Mouse (Mus musculus): ENCODE results near the gene Commd2.

DNA sequence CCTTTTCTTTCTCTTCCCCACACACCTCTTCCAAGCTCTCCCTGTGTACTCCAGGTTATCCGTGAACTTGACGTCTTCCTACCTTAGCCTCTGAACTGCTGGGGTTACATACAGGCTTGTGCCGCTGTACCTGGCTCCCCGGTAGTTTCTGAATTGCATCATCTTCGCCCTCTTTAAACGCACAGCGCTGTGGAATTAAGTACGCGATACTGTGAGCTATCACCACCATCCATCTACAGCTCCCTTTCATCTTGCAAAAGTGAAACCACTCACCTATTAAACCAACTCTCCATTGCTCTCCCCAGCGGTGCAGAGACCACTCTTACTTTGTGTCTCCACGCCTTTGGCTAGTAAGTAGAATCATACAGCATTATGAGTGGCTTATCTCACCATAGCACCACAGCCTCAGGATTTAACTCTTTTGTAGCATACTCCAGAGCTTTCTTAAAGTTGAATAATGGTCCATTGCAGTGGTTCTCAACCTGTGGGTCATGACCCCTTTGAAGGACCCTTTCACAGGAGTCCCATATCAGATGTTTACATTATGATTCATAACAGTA is 24.5 kb downstream of the Commd2 start:
- TF ChIP-seq USF1 (IDR thresholded peaks at IDR 0.05; ENCODE audit: low read depth) (no peak), CEBPB (IDR thresholded peaks at IDR 0.05; ENCODE audit: low read depth) (no peak), MAX (IDR thresholded peaks at IDR 0.05) (no peak), CTCF (IDR thresholded peaks at IDR 0.05; ENCODE audit: control insufficient read depth, insufficient read depth, insufficient read length) (no peak), MYOG (IDR thresholded peaks at IDR 0.05; ENCODE audit: control insufficient read depth, extremely low read depth, insufficient read length) (no peak), MYOD1 (IDR thresholded peaks at IDR 0.05; ENCODE audit: control insufficient read depth, insufficient read length, low read depth) (no peak)

Measured in C2C12 (cell line).